Mouse (Mus musculus) T-helper 2 cell (primary cell): ENCODE data around the gene Pyroxd1.
"Not testable (repeated sequence)": the region's sequence is repeated elsewhere in the genome, so short reads cannot be mapped to it uniquely, and the experiment has no call there.

Experiments used
- in situ Hi-C: fragments of 300-600 bp; cut with MboI, MseI; formaldehyde crosslinking; loops from one replicate; pipeline ENCODE4 v1.15.1; 2025; ENCODE audit warnings: high pct_unique_total_duplicates

The Pyroxd1 gene

GRCm38 (mm10) chr6:142345440-142346038, at the start of gene Pyroxd1:
TSS of gene Pyroxd1 (plus strand) at chr6:142345654.
- in situ Hi-C loops: loop anchor here (5.0 kb wide), 1 partner anchor 157 kb away; no protein-coding TSS in a partner anchor

- in situ Hi-C loops: no loop called here
Observed at GRCm38 (mm10) chr6:142298098-142298497, 47.4 kb upstream of the Pyroxd1 start, which contains the start of gene Iapp. TSS of gene Iapp (plus strand) at chr6:142298423.

DNA sequence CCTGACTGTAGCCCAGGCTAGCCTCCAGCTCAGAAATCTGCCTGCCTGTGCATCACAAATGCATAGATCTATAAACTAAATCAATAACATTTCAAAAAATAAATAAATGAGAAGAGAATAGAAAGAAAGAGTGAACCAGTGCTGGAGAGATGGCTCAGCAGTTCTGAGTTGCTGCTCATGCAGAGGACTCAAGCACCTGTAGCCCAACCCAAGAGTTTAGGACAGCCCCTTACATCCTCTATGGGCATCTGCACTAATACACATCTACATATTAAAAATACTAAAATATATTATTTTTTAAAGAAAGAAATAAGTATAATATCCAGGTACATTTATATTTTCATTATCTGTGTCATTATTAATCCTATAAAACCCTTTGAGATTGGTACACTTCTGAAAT, 40.4 kb upstream of the Pyroxd1 start:
- in situ Hi-C loops: no loop called here

DNA sequence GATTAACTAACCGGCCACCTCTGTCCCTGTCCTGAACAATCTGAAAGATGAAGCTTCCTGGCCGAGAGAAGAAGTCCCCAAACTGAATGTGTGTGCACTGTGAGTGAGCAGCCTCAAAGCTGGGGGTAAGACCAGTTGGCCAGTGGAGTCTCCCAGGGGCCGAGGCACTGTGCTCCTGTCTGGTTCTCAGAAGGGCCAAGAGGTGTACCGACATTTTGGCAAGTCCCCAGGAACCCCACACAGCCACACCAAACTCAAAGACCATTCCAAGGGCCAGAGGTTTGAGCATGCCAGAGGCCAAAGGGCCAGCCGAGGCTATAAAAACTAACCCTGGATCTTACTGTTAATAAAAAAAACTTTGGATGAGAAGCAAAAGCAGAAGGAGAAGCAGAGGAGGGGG, 31.2 kb upstream of the Pyroxd1 start:
- in situ Hi-C loops: no loop called here

GRCm38 (mm10) chr6:142317106-142317505, 28.3 kb upstream of the Pyroxd1 start:
- in situ Hi-C loops: no loop called here

DNA sequence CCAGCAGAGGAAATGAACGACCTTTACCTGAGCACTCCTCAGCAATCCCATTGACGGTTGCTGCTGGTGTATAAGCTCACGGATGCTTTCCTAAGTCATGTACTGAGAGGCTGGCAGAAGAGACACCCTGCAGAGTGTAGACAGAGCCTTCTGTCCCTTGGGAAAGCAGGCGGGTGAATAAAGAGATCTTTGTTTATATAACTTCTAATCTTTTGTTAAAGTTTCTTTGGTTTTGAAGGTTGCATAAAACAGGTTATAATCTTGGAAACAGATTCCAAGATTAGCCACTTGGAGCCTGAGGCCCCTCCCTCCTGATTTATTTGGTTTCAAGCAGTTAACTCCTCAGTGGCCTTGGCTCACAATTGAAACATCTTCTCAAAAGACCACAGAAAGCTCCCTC, 22.6 kb upstream of the Pyroxd1 start, which contains the start of gene Slco1a5:
TSS of gene Slco1a5 (minus strand) at position 101 of the 400 bp plus-strand sequence.
- in situ Hi-C loops: no loop called here

- in situ Hi-C loops: no loop called here
Observed at GRCm38 (mm10) chr6:142326598-142326997, 18.9 kb upstream of the Pyroxd1 start.

GRCm38 (mm10) chr6:142329201-142329600, 16.3 kb upstream of the Pyroxd1 start:
- in situ Hi-C loops: no loop called here

DNA sequence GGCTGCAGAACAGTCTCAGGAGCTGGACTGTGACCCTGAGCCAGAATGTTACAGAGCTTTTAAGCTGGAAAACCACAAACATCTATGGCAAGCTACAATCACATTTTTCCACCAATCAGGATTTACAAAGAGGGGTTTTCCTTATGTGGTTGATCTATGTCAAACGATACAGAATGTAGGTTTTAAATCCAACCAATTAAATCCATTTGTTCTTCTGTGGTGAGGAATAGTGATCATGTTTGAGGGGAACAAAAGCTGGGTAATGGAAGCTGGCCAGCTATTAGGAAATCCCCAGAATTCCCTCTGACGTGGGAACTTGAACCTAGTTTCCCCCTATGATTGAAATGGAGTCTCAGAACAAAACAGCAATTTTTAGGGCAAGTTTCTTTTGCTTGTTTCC, 6.5 kb upstream of the Pyroxd1 start:
- in situ Hi-C loops: no loop called here

GRCm38 (mm10) chr6:142339576-142339975, 5.9 kb upstream of the Pyroxd1 start:
- in situ Hi-C loops: no loop called here

DNA sequence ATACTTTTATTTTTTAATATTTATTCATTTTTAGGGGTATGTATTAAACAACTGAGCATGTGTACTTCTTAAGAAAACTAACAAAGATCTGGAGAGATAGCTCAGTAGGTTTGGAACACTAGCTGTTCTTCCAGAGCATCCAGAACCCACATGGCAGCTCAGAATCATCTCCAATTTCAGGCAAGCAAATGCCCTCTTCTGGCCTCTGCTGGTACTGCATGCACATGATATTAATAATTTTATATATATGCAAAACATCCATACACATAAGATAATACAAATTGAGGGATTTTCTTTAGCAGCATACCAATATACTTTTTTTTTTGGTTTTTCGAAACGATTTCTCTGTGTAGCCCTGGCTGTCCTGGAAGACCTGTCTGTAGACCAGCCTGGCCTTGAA, 1.9 kb upstream of the Pyroxd1 start:
- in situ Hi-C loops: no loop called here

- in situ Hi-C loops: loop anchor here (5.0 kb wide), 1 partner anchor 156 kb away; no protein-coding TSS in a partner anchor
Observed at GRCm38 (mm10) chr6:142346181-142347110, 992 bp downstream of the Pyroxd1 start.

GRCm38 (mm10) chr6:142347431-142348385, 2.3 kb downstream of the Pyroxd1 start:
- in situ Hi-C loops: loop anchor here (5.0 kb wide), 1 partner anchor 155 kb away; no protein-coding TSS in a partner anchor

- in situ Hi-C loops: not testable (repeated sequence)
Observed at GRCm38 (mm10) chr6:142352099-142352498, 6.6 kb downstream of the Pyroxd1 start.

DNA sequence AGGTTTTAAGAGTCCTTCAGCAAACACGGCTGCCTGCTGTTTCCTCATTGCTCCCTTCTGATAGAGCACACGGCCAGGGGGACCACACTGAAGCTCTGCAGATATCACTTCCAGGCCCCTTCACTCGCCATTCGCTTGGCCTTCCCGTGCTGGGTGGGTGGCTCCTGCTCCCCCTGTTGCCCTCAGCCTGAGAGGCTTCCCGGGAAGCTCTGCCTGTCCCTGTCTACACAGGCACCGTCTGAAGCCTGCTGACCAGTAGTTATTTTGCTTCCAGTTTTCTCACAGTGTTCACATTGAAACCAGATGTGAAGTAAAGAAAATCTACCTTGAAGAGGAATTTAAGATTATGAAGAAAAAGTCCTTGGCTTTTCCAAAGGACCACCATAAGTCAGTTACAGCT, 11.7 kb downstream of the Pyroxd1 start:
- in situ Hi-C loops: no loop called here

DNA sequence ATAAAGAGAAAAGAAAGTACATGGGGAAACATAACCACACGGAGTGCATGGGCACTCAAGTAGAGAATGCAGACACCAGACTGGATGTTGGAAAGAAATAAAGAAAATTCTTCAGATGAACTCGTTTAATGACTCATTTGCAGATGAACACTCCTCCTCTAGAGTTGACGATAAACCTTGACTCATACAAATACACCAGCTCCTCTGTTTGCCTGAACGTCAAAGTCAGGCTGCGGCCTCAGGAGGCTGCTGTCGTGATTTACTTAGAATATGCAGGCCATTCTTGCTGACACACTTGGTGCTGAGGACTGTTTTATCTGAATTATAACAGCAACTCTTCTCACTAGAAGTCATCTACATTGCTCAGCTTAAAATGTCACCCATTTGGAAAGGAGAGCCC, 16.6 kb downstream of the Pyroxd1 start:
- in situ Hi-C loops: no loop called here

DNA sequence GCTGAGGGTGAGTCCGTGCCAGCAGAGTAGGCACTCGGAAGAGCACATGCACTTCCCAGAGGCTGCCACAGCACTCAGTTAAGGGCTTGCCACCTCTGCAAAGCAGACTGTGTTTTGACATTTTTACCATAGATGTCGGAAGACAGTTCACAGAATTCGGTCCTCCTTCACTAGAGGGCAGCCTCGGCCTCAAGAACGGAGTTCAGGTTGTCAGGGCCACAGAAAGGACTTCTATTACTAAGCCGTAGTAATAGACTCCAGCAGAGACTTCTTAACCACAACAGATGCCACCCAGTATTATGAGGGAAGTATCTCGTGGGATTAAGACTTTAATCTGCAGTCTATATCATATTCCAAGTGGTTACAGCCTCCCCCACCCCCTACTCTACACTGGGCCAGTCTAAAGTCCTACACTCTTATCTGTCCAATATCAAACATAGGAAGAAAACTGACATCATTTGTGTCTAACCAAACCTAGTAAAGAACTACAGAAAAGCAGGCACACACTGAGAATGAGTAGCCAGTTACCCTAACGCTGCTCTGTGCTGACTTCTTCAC, 17.6 kb downstream of the Pyroxd1 start:
- in situ Hi-C loops: no loop called here

DNA sequence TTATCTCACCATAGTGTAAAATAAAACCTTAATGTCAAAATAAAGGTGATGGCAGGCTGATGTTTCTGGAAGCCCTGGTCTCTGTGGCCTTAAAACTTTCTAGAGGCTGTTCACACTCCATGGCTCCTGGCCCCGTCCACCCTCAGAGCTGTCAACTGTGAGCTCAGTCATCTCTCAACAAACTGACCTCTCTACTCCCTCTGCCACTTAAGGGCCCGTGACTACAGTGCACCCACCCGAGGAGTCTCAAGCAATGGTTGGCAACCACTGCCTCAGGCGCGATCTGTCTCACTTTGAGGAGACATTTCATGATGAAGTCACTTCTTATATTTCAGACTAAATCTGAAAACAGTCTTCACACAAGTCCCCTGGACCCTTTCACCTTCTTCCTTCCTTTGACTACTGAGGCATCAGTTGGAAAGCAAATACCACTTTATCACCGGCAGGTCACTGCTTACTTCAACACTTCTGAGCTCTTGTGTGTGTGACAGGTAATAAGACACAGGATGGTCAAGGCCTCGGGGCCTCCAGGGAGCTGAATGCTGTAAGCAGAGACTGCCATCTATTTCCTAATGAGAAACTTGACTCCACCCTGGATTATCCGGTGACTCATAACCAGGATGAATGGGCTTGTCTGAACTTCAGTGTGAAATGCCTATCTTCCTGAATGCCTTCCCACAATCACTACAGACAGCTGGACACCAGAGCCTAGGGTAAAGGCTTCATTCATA, 20.5 kb downstream of the Pyroxd1 start:
- in situ Hi-C loops: no loop called here

DNA sequence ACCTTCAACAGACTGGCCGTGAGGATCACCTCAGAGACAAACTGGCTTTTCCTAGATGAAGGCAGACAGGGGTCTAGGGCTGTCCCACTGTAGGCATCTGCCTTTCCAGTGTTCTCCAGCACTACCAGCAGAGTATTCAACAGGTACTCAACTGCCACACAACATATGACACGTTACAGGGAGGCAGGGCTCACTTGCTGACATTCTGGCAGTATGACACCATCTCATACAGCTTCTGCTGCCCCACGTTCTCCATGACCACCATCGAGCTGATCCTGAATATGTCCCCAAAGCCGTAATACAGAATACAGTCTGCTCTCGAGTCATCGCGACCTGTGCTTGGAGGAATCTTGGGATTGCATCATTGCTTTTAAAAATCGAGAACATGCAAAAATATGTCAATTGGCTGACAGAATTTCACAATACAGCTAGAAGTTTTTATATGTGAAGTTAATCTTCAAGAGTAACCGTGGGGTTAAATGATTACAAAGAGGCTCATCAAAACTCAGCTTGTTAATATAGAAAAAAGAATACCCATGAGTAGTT, 21.1 kb downstream of the Pyroxd1 start:
- in situ Hi-C loops: no loop called here

DNA sequence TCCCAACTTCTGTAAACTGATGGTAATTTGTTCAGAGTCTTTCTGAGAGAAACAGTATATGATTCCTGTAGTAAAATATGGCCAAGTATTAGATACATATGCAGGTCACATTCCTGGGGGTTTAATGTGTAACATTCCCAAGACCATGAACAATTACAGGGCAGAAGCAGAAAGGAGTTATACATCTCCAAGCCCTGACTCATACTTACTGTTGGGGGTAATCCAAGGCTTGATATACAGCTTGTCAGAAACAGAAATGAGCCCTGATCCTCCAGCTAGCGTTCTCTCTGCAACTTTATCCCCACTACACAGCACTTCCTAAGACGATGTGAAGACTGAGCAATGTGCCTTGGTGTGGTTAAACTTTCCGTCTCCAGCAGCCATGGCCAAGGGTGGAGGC, 22.1 kb downstream of the Pyroxd1 start:
- in situ Hi-C loops: no loop called here
